Mouse (Mus musculus) natural killer cell, adult 2 months (primary cell): Measurements from ENCODE around the gene Btbd9.

Source experiments
- DNase-seq, 2 experiments: peaks; one replicate each; pipeline ENCODE4 v3.0.0; 2022; ENCODE audit warnings: low spot score in 2 of 2

Btbd9 gene

GRCm38 (mm10) chr17:30602175-30602574 is 25.9 kb upstream of the Btbd9 start:
- no peak for DNase-seq

DNA sequence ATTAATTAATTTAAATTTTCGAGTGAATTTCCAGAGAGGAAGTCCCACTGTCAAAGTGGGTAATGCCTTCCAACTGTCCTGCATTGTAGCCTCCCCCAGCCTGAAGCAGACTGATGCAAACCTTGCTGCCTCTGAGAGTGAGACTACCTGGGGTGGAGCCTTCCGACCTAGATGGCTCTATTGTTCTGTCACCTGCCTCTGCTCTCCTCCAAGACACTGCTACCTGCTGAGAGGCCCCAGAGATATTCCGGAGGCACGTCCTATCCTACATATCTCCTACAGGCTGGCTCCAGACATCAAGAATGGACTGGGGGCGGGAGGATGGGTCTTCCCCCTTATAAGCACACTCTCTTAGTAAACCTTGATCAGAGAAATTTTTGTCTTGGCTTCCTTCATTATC is 22.0 kb upstream of the Btbd9 start:
- DNase-seq, result no peak

GRCm38 (mm10) chr17:30597786-30598185 is 21.5 kb upstream of the Btbd9 start:
- DNase-seq, result no peak

DNA sequence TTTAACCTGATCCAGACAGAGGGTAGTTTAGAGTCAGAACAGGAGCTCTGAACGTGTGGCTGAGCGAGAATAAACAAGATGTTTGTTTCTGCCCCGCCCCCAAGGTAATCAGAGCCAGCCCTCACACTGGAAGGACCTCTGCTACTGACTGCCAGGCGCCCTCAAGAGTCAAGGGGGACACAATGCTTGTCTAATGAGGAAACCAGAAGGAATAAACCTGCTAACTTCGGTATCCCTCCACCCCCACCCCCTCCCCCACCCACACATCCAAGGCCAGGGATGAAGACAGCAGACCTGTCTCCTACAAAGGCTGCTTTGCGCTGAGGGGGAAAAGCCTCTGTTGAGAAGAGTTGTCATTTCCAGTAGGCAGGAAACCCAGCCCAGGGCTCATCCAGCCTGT is 18.6 kb upstream of the Btbd9 start:
- no peak for DNase-seq

- no peak for DNase-seq
Measured at GRCm38 (mm10) chr17:30594407-30594806, 18.1 kb upstream of the Btbd9 start.

DNA sequence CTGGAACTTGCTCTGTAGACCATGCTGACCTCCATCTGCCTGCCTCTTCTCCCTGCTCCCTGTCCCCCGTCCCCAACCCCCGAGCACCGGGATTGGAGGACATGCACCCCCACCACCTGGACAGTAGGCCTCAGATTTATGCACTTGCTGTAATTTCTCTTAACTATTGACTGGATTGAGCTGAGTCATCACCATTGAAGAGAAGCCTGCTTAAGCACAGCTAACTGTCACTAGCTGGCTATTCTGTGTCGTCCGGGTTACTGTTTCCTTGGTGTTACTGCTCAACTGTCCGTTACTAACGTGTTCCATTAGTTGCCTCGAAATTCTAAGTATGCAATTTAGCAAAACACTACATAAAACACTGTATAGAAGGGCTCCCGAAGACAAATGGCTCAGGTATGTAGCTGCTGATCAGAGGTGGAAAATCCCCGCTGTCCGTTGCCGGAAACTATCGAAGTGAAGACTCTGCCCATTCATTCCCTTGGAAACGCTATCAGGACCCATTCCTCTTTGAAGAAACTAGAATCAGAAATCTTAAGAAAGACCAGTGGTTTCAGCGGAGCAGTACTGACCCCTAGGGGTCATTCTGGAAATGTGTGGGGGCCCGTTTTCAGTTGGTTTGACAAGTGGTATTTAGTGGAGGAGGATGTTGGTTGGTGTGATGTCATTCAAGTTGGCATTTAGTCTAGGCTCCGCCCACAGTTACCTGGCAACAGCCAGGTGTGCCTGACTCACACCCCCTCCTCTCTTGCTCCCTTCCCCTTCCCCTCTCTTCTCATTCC is 14.3 kb upstream of the Btbd9 start:
- DNase-seq, result peak; percentile 63 to 74

DNA sequence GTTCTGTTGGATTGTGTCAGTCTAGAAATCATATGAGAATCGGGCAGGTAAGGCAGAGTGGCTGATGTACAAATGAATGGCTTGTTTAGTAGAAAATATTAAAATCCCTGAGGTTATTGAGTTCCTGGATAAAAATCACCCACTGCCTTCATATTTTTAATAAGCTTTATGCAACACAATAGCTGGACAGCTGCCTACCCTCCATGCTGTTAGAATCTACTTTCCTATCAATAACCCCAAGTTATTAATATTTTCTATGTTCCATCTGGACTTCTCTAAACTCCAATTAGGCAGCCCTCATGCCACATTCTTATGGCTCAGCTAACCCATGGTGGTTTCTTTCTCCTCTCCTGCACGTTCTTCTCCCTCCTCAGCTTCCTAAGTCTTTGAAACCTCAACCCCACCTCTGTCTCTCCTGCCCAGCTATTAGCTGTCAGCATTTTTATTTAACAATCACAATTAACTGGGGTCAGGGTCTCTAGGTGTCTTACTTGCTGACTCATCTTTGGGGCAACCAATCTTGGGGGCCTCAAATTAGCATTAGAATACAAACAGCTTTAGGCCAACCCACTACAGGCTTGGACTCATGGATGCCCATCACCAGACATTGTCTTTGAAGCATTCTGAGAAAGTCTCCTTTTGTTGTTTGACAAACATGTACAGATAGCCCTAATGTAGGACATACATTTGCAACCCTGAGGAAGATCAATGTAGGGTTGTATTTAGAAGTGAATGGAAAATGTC is 7.1 kb upstream of the Btbd9 start:
- DNase-seq, result no peak

DNA sequence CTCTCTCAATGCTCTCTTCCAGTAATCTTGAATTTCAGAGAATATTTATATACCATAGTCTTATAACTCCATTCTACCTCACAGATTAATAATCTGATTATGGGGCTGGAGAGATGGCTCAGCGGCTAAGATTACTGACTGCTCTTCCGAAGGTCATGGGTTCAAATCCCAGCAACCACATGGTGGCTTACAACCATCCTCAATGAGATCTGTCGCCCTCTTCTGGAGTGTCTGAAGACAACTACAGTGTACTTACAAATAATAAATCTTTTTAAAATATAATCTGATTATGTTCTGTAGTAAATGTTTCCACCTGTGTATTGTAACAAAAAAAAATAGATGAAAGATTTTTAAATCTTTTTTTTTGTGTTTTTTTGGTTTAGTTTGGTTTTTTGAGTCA is 6.0 kb upstream of the Btbd9 start:
- no peak for DNase-seq

- no peak for DNase-seq
Measured at GRCm38 (mm10) chr17:30581201-30581600, 4.9 kb upstream of the Btbd9 start.

GRCm38 (mm10) chr17:30580781-30581180 is 4.5 kb upstream of the Btbd9 start:
- no peak for DNase-seq

DNA sequence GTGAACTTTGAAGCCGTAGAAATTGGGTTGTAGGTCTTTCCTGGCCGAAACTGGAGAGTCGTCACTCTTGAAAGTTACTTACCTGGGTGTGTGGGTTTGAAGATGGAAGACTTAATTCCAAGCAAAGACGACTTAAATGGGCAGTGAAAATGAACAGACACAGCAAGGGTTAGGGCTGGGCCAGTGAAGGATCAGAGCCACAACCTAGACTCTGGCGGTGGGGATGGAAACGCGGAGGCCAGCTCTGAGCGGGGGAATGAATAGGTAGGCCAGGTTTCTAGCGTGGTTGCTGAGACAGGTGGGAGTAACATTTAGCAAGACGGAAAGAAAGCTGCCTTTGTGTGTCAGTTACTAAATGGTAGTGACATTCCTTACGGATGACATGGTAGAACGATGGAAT is 658 bp upstream of the Btbd9 start:
- no peak for DNase-seq

GRCm38 (mm10) chr17:30575121-30575904 is 975 bp downstream of the Btbd9 start:
- DNase-seq, result peak; percentile 40

- no peak for DNase-seq
Measured at GRCm38 (mm10) chr17:30574783-30575075, 1.6 kb downstream of the Btbd9 start.

DNA sequence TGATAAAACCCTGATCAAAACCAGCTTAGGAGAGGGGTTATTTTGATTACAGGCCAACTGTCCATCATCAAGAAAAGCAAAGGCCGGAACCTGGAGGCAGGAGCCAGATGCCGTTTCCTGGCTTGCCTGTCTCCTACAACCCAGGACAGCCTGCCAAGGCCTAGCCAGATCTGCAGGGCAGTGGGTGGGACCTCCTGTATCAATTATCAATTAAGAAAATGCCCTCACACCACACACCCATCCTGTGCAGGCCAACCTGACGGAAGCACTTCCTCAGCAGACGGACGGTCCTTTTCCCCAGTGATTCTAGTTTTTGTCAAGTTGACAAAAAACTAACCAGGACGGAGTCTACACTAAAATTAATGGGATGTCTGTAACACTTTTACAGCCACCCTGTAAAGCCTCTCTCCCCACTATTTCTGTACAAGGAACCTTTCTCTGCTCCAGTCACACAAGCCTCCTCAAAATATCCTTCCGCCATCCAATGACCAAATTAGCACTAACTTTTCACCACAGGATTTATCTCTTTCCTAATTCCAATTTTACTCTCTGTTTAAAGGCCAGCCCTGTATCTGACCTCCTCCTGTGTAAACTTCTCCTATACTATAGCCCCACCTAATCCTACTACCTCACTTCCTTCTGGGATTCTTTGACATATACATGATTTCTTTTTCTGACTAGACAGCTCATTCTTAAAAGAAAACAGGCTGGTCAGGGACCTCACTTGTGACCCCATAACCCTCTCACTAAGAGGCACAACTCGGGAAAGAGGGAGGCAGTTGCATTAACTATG is 2.1 kb downstream of the Btbd9 start:
- no peak for DNase-seq

GRCm38 (mm10) chr17:30570971-30571370 is 5.3 kb downstream of the Btbd9 start:
- no peak for DNase-seq

GRCm38 (mm10) chr17:30570173-30570572 is 6.1 kb downstream of the Btbd9 start:
- DNase-seq, result no peak

GRCm38 (mm10) chr17:30568473-30568872 is 7.8 kb downstream of the Btbd9 start:
- DNase-seq, result no peak

GRCm38 (mm10) chr17:30564971-30565370 is 11.3 kb downstream of the Btbd9 start:
- DNase-seq, result no peak

GRCm38 (mm10) chr17:30564407-30564806 is 11.9 kb downstream of the Btbd9 start:
- no peak for DNase-seq

DNA sequence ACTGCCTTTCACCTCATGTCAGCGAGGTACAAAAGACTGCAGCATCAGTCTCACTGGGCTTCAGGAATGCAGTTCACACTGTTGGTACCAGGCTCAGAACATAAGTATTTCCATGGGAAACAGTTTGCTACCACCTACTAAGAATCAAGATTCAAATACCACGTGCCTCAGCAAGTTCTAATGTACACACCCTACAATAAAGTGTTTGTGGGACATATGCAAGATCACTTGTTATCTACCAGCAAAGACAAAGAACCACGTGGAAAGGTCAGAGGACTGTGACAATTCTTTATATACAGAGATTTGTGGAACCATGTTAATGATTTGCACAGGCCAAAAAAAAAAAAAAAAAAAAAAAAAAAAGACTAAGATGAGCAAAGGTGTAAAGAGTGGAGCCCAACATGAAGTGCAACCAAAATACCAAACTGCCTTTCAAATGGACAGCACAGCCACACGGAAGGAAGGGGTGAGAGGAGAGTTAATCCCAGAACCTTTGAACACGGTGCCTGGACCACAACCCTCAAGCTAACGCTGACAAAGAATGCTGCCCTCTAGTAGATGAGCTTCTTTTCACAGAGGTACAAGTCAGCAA is 12.7 kb downstream of the Btbd9 start:
- peak in 1 of 2 experiments; percentile 12 for DNase-seq

GRCm38 (mm10) chr17:30562770-30563169 is 13.5 kb downstream of the Btbd9 start:
- DNase-seq, result no peak
